Mouse (Mus musculus) left cerebral cortex, adult 9 months (tissue): ENCODE measurements around the gene Tmem37.

Experiments
- DNase-seq, 2 experiments: peaks; one replicate each; pipeline ENCODE4 v3.0.0; 2022; ENCODE audit warnings: low spot score in 2 of 2

Tmem37 gene

DNA sequence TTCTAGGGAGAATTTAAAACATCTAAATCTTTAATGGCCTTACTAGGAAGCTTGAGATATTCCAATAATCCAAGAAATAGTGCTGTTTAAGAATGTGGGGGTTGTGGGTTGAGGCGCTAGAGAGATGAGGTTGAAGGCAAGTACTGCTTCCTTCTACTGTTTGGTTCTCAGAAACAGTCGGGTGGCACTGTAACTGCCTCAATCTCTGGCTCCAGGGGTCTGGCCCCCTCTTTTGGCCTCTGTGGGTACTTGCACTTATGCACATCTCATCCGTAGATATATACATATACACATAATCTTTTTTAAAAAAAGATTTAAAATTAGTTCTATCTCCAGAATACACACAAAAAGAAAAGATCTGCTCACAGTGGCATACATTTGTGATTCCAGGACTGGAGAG, 55.0 kb downstream of the Tmem37 start:
- DNase-seq, result no peak
